Mouse (Mus musculus): ENCODE results near the gene Slc25a13.
"Not testable (repeated sequence)": the region's sequence is repeated elsewhere in the genome, so short reads cannot be mapped to it uniquely, and the experiment has no call there.

The Slc25a13 gene

GRCm38 (mm10) chr6:6202451-6202850 is 14.5 kb downstream of the Slc25a13 start:
- DNase-seq (ENCODE audit: low read depth, low spot score), result no peak

- no peak for DNase-seq (ENCODE audit: low read depth, low spot score)
These were observed 15.0 kb downstream of the Slc25a13 start for GRCm38 (mm10) chr6:6201977-6202376.

- DNase-seq (ENCODE audit: low read depth, low spot score), result no peak
These were observed 17.7 kb downstream of the Slc25a13 start for GRCm38 (mm10) chr6:6199138-6199870.

GRCm38 (mm10) chr6:6198056-6198455 is 18.9 kb downstream of the Slc25a13 start:
- not testable (repeated sequence) for DNase-seq (ENCODE audit: low read depth, low spot score)

- DNase-seq (ENCODE audit: low read depth, low spot score), result no peak
These were observed 19.6 kb downstream of the Slc25a13 start for GRCm38 (mm10) chr6:6197339-6197738.

- no peak for DNase-seq (ENCODE audit: low read depth, low spot score)
These were observed 20.4 kb downstream of the Slc25a13 start for GRCm38 (mm10) chr6:6196527-6196926.

- DNase-seq (ENCODE audit: low read depth, low spot score), result no peak
These were observed 22.1 kb downstream of the Slc25a13 start for GRCm38 (mm10) chr6:6194831-6195230.

- no peak for DNase-seq (ENCODE audit: low read depth, low spot score)
These were observed 23.1 kb downstream of the Slc25a13 start for GRCm38 (mm10) chr6:6193906-6194305.

- no peak for DNase-seq (ENCODE audit: low read depth, low spot score)
These were observed 24.6 kb downstream of the Slc25a13 start for GRCm38 (mm10) chr6:6192413-6192812.

- DNase-seq (ENCODE audit: low read depth, low spot score), result no peak
These were observed 25.2 kb downstream of the Slc25a13 start for GRCm38 (mm10) chr6:6191596-6192337.

- no peak for DNase-seq (ENCODE audit: low read depth, low spot score)
These were observed 28.0 kb downstream of the Slc25a13 start for GRCm38 (mm10) chr6:6188970-6189369.

- DNase-seq (ENCODE audit: low read depth, low spot score), result no peak
These were observed 30.5 kb downstream of the Slc25a13 start for GRCm38 (mm10) chr6:6186468-6186867.

GRCm38 (mm10) chr6:6185735-6186068 is 31.3 kb downstream of the Slc25a13 start:
- no peak for DNase-seq (ENCODE audit: low read depth, low spot score)

GRCm38 (mm10) chr6:6184921-6185734 is 31.8 kb downstream of the Slc25a13 start:
- DNase-seq (ENCODE audit: low read depth, low spot score), result no peak

- no peak for DNase-seq (ENCODE audit: low read depth, low spot score)
These were observed 33.4 kb downstream of the Slc25a13 start for GRCm38 (mm10) chr6:6183601-6184000.

- DNase-seq (ENCODE audit: low read depth, low spot score), result no peak
These were observed 34.8 kb downstream of the Slc25a13 start for GRCm38 (mm10) chr6:6182191-6182590.

- not testable (repeated sequence) for DNase-seq (ENCODE audit: low read depth, low spot score)
These were observed 38.6 kb downstream of the Slc25a13 start for GRCm38 (mm10) chr6:6178341-6178740.

- DNase-seq (ENCODE audit: low read depth, low spot score), result no peak
These were observed 41.5 kb downstream of the Slc25a13 start for GRCm38 (mm10) chr6:6175350-6175971.

- peak; percentile 3 for DNase-seq (ENCODE audit: low read depth, low spot score)
These were observed 42.9 kb downstream of the Slc25a13 start for GRCm38 (mm10) chr6:6173935-6174561.

- no peak for DNase-seq (ENCODE audit: low read depth, low spot score)
These were observed 43.6 kb downstream of the Slc25a13 start for GRCm38 (mm10) chr6:6173166-6173934.

Data from retina, adult 2 months (tissue).